Mouse (Mus musculus): ENCODE results near the gene Prss43. TPM values are rescaled to one million over a fixed set of nuclear protein-coding genes. Genes with fewer than 3 reads are reported as not detected.

The Prss43 gene
- under 1 TPM in 1 of 2 experiments, not detected in 1; 0.14 TPM for total RNA-seq (2021)
- long read RNA-seq, experiment 1, result 0 reads
- long read RNA-seq, experiment 2, result 0 reads

DNA sequence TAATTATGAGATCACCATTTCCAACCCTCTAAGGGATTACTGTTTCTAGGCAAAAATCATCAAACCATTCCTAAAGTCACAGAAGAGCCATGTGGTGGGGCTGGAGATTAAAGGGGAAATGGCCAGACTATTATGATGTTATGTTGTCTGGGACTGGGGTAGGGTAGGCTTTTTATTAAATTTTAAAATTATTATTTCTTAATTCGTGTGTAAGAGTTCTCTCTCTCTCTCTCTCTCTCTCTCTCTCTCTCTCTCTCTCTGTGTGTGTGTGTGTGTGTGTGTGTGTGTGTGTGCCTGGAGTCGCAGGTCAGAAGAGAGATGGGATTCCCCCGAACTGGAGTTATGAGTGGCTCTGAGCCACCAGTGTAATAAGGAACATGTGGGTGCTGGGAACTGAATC lies at the start of gene Prss43:
Gene Prss43, plus strand, starts transcription at position 301 of the 400 bp plus-strand sequence.
- intact Hi-C loops (cut with DNase I), result no loop called here
- Histone ChIP-seq H3K4me3 (no peak within 1 kb of the TSS), H3K27ac (no peak within 1 kb of the TSS)
- no peak for DNase-seq (ENCODE audit: extremely low spot score in 1 of 2, low spot score in 2 of 2)
- TF ChIP-seq CTCF (IDR thresholded peaks at IDR 0.05), result no peak

DNA sequence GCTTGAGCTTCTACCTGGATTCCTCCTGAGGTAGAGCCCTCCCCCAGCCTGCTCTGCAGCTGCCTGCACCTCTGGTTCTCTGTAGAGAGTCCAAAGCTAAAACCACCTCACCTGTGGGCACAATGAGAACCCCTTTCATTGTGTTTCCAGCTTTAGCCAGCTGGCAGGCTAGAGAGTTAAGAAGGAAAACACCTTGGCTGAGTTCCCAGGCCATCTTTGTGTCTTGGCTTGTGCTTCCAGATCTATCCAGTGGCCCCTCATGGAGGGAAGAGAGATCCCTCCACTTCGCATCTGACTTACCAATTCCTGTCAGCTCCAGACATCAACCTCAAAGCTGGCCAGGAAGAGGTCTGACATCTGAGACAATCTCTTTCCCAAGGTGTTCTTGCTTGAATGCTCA lies 48.4 kb upstream of the Prss43 start:
- intact Hi-C loops (cut with DNase I), result no loop called here
- TF ChIP-seq CTCF (IDR thresholded peaks at IDR 0.05), result no peak
- H3K4me3 ChIP-seq, result no peak overlapping the region
- no peak for DNase-seq (ENCODE audit: extremely low spot score in 1 of 2, low spot score in 2 of 2)
- no peak overlapping the region for H3K27ac ChIP-seq

DNA sequence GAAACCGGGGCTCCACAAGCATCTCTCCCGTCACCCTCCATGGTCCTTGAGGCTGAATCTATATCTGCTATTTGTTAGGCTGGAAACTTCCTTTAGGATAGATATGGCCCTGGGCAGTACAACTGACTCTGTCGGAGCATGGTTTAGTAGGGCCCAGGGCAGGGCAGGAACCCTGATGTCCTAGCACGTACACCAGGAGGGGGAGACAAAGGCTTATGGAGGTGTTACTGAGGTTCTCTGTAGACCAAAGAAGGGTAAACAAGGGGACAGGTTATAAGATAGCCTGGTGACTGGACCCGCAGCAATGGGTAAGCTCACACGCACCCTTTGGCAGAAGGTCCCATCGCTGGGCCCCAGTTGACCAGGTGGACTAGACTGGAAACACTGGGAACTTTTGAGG lies 47.9 kb upstream of the Prss43 start:
- no peak overlapping the region for H3K27ac ChIP-seq
- intact Hi-C loops (cut with DNase I), result no loop called here
- no peak for DNase-seq (ENCODE audit: extremely low spot score in 1 of 2, low spot score in 2 of 2)
- TF ChIP-seq CTCF (IDR thresholded peaks at IDR 0.05), result no peak
- no peak overlapping the region for H3K4me3 ChIP-seq

DNA sequence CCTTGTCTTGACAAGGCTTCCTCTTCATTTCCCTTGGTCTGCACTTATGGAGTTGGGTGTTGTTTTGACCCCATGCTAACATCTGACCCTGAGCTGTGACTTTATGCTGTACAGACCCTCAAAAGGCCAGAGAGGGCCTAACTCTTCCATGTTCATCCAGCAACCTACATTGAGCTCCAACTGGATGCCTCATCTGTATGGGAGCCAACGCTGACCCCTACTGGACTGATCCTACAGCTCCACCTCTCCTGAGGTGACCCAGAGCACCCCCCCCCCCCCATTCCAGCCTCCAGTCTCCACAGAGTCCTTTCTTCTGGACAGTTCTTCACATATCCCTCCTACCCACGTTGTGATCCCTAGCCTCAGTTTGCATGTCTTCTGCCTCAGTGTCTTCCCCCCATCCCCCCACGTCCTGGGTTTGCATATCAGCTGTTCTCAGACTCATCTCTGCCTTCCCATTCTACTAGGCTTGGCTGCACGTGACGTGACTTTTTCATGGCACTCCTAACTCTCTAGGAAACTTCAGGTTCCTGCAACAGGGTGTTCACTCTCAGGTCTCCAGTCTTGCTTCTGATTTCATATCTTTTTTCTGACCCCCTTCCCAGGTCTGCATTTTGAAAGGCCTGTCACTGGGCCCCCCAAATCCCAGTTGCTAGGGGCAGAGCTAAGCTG lies 47.1 kb upstream of the Prss43 start:
- TF ChIP-seq CTCF (IDR thresholded peaks at IDR 0.05), result peak; percentile 20
- H3K4me3 ChIP-seq, result no peak overlapping the region
- intact Hi-C loops (cut with DNase I), result no loop called here
- no peak for DNase-seq (ENCODE audit: extremely low spot score in 1 of 2, low spot score in 2 of 2)
- no peak overlapping the region for H3K27ac ChIP-seq

DNA sequence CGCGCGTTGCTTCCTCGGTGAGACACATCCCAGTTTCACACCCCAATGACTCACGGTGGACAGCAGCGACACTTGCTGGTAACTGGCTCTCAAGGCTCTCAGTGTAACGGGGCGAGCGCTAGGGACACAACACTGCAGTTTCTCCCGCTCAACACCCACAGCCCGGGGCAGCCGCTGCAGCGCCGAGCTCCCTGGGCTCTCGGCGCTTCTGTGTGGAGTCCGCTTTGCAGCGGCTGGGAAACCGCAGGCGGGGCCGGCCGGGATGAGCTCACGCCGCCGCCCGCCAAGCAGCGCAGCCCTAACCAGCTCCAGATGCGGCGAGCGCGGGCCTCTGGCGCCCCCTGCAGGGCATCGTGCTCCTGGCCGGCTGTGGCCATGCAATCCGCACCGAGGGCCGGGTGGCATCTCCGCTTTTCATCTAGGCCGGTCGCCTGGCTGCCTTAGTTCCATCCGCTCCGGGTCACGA lies 45.2 kb upstream of the Prss43 start:
- intact Hi-C loops (cut with DNase I), result loop anchor here (1.0 to 5.0 kb wide), 5 partner anchors 50 to 370 kb away; no protein-coding TSS in a partner anchor
- peak overlapping the region; percentile 56 for H3K4me3 ChIP-seq

DNA sequence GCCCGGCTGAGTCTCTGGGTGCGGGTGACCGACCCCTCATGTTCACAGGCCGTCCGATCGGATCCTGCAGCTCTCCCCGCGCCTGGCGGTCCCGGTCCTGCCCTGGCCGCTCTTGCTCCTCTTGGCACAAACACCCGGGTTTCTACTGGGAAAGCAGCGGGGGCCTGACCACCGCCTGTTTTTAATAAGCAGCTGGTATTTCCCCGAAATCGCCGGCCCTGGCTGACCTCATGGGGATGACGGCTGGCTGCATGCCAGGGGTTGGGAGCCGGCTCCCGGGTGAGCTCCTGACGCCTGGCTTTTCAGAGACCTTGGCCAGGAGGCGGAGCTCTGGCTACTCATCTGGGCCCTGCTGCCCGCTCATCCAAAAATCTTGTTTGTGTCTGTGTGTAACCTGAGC lies 44.8 kb upstream of the Prss43 start:
- peak; percentile 63 to 74 for DNase-seq (ENCODE audit: extremely low spot score in 1 of 2, low spot score in 2 of 2)

More for the DNA sequence above, 45.2 kb upstream of the Prss43 start:
- peak overlapping the region; percentile 76 for H3K27ac ChIP-seq
- peak; percentile 93 to 97 for DNase-seq (ENCODE audit: extremely low spot score in 1 of 2, low spot score in 2 of 2)
- TF ChIP-seq CTCF (IDR thresholded peaks at IDR 0.05), result peak; percentile 94

DNA sequence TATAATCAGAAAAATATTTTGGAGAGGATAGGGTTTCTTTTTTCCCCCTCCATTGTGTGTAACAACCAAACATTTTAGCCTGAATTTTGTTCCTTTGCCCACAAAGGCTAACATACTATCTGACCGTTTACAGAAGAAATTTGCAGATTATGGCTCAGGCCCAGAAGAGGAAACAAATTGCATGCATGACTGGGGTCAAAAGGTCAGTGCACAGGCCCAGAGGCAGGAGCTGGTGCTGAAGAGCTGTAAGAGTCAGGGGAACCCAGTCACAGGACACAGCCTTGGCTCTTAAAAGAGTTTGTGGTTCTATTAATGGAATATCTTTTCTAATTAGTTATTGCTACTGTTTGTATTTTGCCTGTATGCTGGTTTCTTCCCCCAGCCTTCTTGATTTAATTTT lies 42.9 kb upstream of the Prss43 start:
- Histone ChIP-seq H3K27ac (no peak overlapping the region), H3K4me3 (no peak overlapping the region)
- TF ChIP-seq CTCF (IDR thresholded peaks at IDR 0.05), result no peak
- no peak for DNase-seq (ENCODE audit: extremely low spot score in 1 of 2, low spot score in 2 of 2)
- intact Hi-C loops (cut with DNase I), result loop anchor here (5.0 kb wide), 1 partner anchor 151 kb away; no protein-coding TSS in a partner anchor

More for the DNA sequence above, 44.8 kb upstream of the Prss43 start:
- no peak for TF ChIP-seq CTCF (IDR thresholded peaks at IDR 0.05)
- intact Hi-C loops (cut with DNase I), result loop anchor here (1.0 to 5.0 kb wide), 5 partner anchors 51 to 370 kb away; no protein-coding TSS in a partner anchor
- Histone ChIP-seq H3K27ac (peak overlapping the region; percentile 76), H3K4me3 (peak overlapping the region; percentile 56)

DNA sequence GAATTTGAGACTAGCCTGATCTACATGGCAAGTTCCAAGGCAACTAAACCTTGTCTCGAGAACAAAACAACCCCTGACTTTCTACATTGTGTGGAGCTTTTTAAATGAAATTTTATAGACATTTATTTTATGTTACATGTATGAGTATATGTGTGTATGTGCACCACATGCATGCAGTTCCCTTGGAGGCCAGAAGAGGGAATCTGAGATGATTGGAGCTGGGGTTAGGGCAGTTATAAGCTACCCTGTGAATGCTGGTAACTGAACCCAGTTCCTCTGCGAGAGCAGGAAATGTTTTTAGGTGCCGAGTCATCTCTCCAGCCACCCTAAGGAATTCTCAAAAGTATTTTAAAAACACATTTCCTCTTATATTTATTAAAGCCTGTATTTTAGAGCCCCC lies 38.3 kb upstream of the Prss43 start:
- H3K27ac ChIP-seq, result no peak overlapping the region
- DNase-seq (ENCODE audit: extremely low spot score in 1 of 2, low spot score in 2 of 2), result no peak
- intact Hi-C loops (cut with DNase I), result no loop called here
- peak; percentile 1; the same call in 1 of the 2 replicates for TF ChIP-seq CTCF (IDR thresholded peaks at IDR 0.05)
- no peak overlapping the region for H3K4me3 ChIP-seq

DNA sequence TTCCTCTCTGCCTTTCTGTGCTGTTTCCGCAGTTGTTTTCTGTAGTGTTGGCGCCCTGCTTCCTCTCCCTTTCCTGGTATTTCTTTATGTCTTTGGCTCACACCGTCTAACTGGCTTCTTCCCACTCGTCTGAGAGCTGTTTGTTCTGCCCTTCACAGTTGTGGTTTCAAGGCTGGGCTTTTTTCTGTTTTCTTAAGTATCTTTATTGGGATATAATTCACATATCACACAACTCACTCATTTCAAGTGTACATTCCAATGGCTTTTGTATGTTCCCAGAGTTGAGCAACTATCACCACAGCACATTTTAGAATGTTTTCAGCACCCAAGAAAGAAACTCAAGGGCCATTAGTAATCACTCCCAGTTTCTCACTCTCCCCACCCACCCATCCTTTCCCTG lies 36.0 kb upstream of the Prss43 start:
- TF ChIP-seq CTCF (IDR thresholded peaks at IDR 0.05), result no peak
- intact Hi-C loops (cut with DNase I), result no loop called here
- Histone ChIP-seq H3K27ac (no peak overlapping the region), H3K4me3 (no peak overlapping the region)
- no peak for DNase-seq (ENCODE audit: extremely low spot score in 1 of 2, low spot score in 2 of 2)

DNA sequence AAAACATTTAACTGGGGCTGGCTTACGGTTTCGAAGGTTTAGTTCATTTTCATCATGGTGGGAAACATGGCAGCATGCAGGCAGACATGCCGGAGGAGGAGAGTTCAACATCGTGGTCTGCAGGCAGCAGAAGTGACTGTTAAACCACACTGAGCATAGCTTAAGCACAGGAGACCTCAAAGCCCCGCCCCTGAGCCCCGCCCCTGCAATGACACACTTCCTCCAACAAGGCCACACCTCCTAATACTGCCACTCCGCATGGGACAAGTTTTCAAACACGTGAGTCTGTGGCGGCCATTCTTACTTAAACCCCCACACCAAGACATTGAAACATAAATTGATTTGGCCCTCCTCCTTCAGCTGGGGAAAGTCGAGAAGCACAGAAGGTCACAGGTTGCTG lies 29.5 kb upstream of the Prss43 start:
- no peak for TF ChIP-seq CTCF (IDR thresholded peaks at IDR 0.05)
- no peak for DNase-seq (ENCODE audit: extremely low spot score in 1 of 2, low spot score in 2 of 2)
- no peak overlapping the region for H3K4me3 ChIP-seq
- no peak overlapping the region for H3K27ac ChIP-seq
- intact Hi-C loops (cut with DNase I), result no loop called here

DNA sequence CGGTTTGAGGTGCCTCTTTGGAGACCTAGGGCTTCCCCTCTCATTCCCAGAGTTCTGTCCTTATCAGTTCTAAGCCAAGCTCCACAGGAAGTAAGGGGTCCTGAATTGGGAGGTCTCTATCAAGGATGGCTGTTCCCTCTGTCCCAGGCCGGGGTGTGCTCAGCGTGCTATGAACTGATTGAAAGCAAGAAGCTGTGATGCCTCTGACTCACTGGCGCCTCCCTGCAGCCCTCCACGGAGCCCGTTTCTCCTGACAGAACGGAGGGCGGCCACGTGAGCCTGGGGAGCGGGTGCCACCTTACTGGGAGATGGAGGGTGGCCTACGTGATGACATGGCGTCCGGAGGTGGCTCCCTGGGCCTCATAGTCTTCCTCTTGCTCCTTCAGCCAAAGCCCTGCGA lies 28.6 kb upstream of the Prss43 start, which contains the start of gene Prss42:
Gene Prss42, plus strand, starts transcription at position 301 of the 400 bp plus-strand sequence.
- DNase-seq (ENCODE audit: extremely low spot score in 1 of 2, low spot score in 2 of 2), result no peak
- no peak for TF ChIP-seq CTCF (IDR thresholded peaks at IDR 0.05)
- intact Hi-C loops (cut with DNase I), result no loop called here
- Histone ChIP-seq H3K27ac (no peak within 1 kb of the TSS), H3K4me3 (no peak within 1 kb of the TSS)

DNA sequence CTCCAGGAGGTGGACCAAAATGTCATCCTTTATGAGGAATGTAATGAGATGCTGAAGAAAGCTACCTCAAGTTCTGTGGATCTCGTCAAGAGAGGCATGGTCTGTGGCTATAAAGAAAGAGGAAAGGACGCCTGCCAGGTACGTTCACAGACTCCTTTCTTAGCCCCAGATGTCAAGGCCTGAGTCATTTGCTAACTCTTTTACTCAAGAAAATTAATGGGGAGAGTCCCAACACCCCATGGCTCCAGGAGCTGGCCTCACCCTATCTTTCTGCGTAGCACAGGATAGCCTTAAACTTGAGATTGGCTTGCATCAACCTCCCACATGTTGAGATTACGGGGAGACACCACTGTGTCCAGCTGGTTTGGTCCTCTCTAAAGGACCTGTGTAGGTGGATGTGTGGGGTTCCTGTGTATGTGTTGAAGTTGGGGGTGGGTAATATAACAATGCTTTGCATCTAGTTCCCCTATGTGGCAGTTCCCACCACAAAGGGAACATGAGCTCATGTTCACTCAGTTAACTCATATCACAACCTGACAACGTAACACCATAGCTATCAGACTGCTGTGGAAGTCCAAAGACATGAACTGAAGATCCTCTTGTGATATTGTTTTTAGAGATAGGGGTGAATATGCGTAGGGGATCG lies 25.5 kb upstream of the Prss43 start:
- Histone ChIP-seq H3K27ac (no peak overlapping the region), H3K4me3 (no peak overlapping the region)
- intact Hi-C loops (cut with DNase I), result no loop called here
- no peak for TF ChIP-seq CTCF (IDR thresholded peaks at IDR 0.05)
- DNase-seq (ENCODE audit: extremely low spot score in 1 of 2, low spot score in 2 of 2), result no peak
